Mouse (Mus musculus) fat pad, adult 2 months (tissue): Measurements from ENCODE around the gene Gm20388.

Experiments
- DNase-seq: peaks from one replicate; pipeline ENCODE4 v3.0.0-alpha.2; 2011; ENCODE audit warnings: low read depth, low spot score; ENCODE audit errors: extremely low read depth

Gm20388 gene

GRCm38 (mm10) chr8:121220103-121220899 lies 1309.7 kb downstream of the Gm20388 start:
- no peak for DNase-seq

GRCm38 (mm10) chr8:121224709-121225108 lies 1314.1 kb downstream of the Gm20388 start:
- no peak for DNase-seq

- no peak for DNase-seq
Observed at GRCm38 (mm10) chr8:121227756-121228155, 1317.1 kb downstream of the Gm20388 start.

- no peak for DNase-seq
Observed at GRCm38 (mm10) chr8:121228892-121229291, 1318.3 kb downstream of the Gm20388 start.

GRCm38 (mm10) chr8:121229550-121229949 lies 1318.9 kb downstream of the Gm20388 start:
- no peak for DNase-seq

GRCm38 (mm10) chr8:121233196-121233595 lies 1322.6 kb downstream of the Gm20388 start:
- DNase-seq = no peak

GRCm38 (mm10) chr8:121234915-121235314 lies 1324.3 kb downstream of the Gm20388 start:
- no peak for DNase-seq

GRCm38 (mm10) chr8:121239640-121240039 lies 1329.0 kb downstream of the Gm20388 start:
- no peak for DNase-seq

GRCm38 (mm10) chr8:121241761-121242552 lies 1331.3 kb downstream of the Gm20388 start:
- DNase-seq = no peak

GRCm38 (mm10) chr8:121242671-121243070 lies 1332.0 kb downstream of the Gm20388 start:
- DNase-seq = no peak

- no peak for DNase-seq
Observed at GRCm38 (mm10) chr8:121248823-121249222, 1338.2 kb downstream of the Gm20388 start.

GRCm38 (mm10) chr8:121249433-121249832 lies 1338.8 kb downstream of the Gm20388 start:
- DNase-seq = no peak

GRCm38 (mm10) chr8:121251089-121251488 lies 1340.4 kb downstream of the Gm20388 start:
- no peak for DNase-seq

- DNase-seq = no peak
Observed at GRCm38 (mm10) chr8:121255727-121256265, 1345.2 kb downstream of the Gm20388 start.

GRCm38 (mm10) chr8:121258126-121258792 lies 1347.6 kb downstream of the Gm20388 start:
- DNase-seq = no peak

- DNase-seq = no peak
Observed at GRCm38 (mm10) chr8:121262728-121263389, 1352.2 kb downstream of the Gm20388 start.

GRCm38 (mm10) chr8:121263390-121263775 lies 1352.7 kb downstream of the Gm20388 start:
- peak; percentile 62 for DNase-seq

GRCm38 (mm10) chr8:121264260-121264659 lies 1353.6 kb downstream of the Gm20388 start:
- peak; percentile 63 for DNase-seq

- no peak for DNase-seq
Observed at GRCm38 (mm10) chr8:121271542-121271941, 1360.9 kb downstream of the Gm20388 start.

- DNase-seq = no peak
Observed at GRCm38 (mm10) chr8:121273195-121273594, 1362.6 kb downstream of the Gm20388 start.

- no peak for DNase-seq
Observed at GRCm38 (mm10) chr8:121273620-121274019, 1363.0 kb downstream of the Gm20388 start.
